Mouse (Mus musculus): ENCODE results near the gene Rtl4. TPM values are rescaled to one million over a fixed set of nuclear protein-coding genes. Genes with fewer than 3 reads are reported as not detected.

Rtl4 gene
- polyA plus RNA-seq, 1 experiment from 2014 or later: 0.10 TPM

- no peak overlapping the region for H3K27ac ChIP-seq (replicated peaks)
- H3K36me3 ChIP-seq: no peaks in the 10 kb centered on the region
- H3K9me3 ChIP-seq (replicated peaks): no peaks in the 10 kb centered on the region
- H3K4me1 ChIP-seq: no peaks in the 10 kb centered on the region
- peaks cover 4% of the 10 kb centered on the region for H3K27me3 ChIP-seq (ENCODE audit: low read depth, poor library complexity, severe bottlenecking)
- no peak for DNase-seq (ENCODE audit: low spot score)
- H3K4me3 ChIP-seq: no peak overlapping the region
- WGBS: 85% methylated on average over 3 of the region's 3 CpGs
Observed at GRCm38 (mm10) chrX:145090360-145090759, 401.7 kb downstream of the Rtl4 start.

- Histone ChIP-seq H3K4me3 (no peak overlapping the region), H3K9me3 (replicated peaks) (no peaks in the 10 kb centered on the region), H3K36me3 (no peaks in the 10 kb centered on the region), H3K27ac (replicated peaks) (no peak overlapping the region), H3K27me3 (ENCODE audit: low read depth, poor library complexity, severe bottlenecking) (peaks cover 4% of the 10 kb centered on the region), H3K4me1 (no peaks in the 10 kb centered on the region)
- no peak for DNase-seq (ENCODE audit: low spot score)
- 88% methylated on average over 2 of the region's 2 CpGs for WGBS
Observed at GRCm38 (mm10) chrX:145090964-145091363, 402.3 kb downstream of the Rtl4 start.

MicroRNAs within 50 kb of the gene (microRNA counts, 519-probe panel; counts per million panel counts)
- microRNA mmu-miR-3472: not detected

Small RNAs within 50 kb of the gene (microRNA-seq; reads per million reads assigned to microRNA genes)
- gene Mir3472: not detected

Other genes with a start within 250 kb of the Rtl4 start
- gene Trpc5os, start 232.3 kb upstream of the Rtl4 start, polyA plus RNA-seq (2016; fragmentation: Nextera tagmentation; extraction: Ambion mirVana): not detected in 2 replicates
- gene Trpc5, start 727 bp upstream of the Rtl4 start, polyA plus RNA-seq (2016; fragmentation: Nextera tagmentation; extraction: Ambion mirVana): 0.12 and 0.35 TPM in 2 replicates

Measured in midbrain, embryonic 10.5 days (tissue).